Mouse (Mus musculus): ENCODE measurements around the gene Faim. TPM values are rescaled to one million over a fixed set of nuclear protein-coding genes. Genes with fewer than 3 reads are reported as not detected.

Gene Faim
- total and polyA plus RNA-seq, 3 experiments = 30.7 to 53.6 TPM; not detected in 1

DNA sequence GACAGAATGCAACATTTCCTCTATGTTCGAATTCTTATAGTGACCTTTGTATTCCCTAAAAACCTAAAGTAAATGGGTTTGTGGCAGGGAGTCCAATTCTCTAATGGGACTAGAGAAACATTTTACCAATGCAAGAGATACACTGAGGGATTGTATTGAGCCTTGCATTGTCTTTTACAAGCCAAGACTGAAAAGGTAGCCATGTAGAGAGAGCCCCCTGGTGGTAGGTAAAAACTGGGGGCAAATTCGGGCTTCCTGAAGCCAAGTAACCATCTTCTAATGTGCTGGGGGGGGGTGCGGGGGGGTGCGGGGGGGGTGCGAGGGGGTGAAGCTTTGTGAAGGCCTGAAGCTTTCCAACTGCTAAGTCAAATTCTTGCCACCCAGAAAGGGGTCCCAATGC lies 25.8 kb upstream of the Faim start:
- no peak overlapping the region for H3K9ac ChIP-seq (ENCODE audit: control insufficient read depth, low read depth, low read length, poor library complexity, severe bottlenecking)

DNA sequence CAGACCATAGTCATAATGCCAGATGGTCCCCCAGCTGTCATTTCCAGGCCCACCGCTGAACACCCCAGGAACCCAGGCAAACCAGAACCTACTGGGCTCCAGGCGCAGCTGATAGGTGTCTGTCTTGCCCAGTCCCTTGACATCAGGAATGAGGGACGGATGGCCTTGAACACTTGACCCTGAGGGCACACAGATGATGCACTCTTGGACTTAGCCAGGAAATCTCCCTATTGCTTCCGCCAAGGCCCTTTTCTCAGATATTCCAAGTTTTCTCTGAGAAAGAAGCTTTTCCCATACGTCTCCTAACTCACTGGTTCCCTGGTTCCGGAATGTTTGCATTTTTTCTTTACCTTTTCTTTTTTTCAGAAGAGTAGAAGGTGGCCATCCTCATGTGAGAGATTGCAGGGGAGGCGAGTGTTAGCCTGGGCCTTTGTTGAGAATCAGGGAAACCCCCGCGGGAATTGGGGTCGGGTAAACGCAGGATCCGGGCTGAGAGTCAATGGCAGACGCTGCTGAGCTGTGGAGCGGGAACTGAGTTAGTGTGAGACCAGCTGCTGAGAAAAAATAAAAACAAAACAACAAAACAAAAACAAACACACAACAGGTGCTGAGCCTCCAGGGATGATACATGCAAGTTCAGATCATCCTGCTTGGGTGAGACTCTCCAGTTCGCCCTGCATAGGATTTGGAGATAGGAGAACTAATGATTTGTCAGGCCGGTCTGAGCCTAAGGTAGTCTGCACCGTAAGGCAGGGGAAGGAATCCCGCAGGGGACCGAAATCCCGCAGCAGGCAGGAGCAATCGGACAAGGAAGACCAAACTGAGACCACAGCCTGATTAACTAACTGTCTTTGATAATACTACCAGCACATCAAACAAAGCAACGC lies 24.3 kb upstream of the Faim start:
- Histone ChIP-seq H3K4me3 (ENCODE audit: control insufficient read depth in 1 of 2, insufficient read depth in 1 of 2, low read depth in 2 of 2, low read length in 2 of 2) (no peak overlapping the region), H3K27ac (ENCODE audit: control insufficient read depth, low read depth, low read length) (no peak overlapping the region), H3K79me2 (ENCODE audit: control insufficient read depth, insufficient read depth, low read length, poor library complexity) (no peaks in the 10 kb centered on the region), H3K27me3 (ENCODE audit: control insufficient read depth in 1 of 2, insufficient read depth in 2 of 2, low read length in 2 of 2) (no peaks in the 10 kb centered on the region; a peak in 1 of 4 replicates), H3K9ac (ENCODE audit: control insufficient read depth, low read depth, low read length, poor library complexity, severe bottlenecking) (no peak overlapping the region), H3K36me3 (ENCODE audit: control insufficient read depth in 1 of 2, insufficient read depth in 2 of 2, low read length in 2 of 2) (no peaks in the 10 kb centered on the region), H3K9me3 (replicated peaks; ENCODE audit: insufficient read depth, low read length) (no peaks in the 10 kb centered on the region), H3K4me1 (ENCODE audit: control insufficient read depth in 1 of 2, insufficient read depth in 2 of 2, low read length in 2 of 2) (no peaks in the 10 kb centered on the region)
- DNase-seq (ENCODE audit: low read depth, low spot score) = no peak
- TF ChIP-seq MAX (IDR thresholded peaks at IDR 0.05; ENCODE audit: low read length) (no peak), POLR2AphosphoS2 (IDR thresholded peaks at IDR 0.05; ENCODE audit: low read length) (no peak), MXI1 (IDR thresholded peaks at IDR 0.05; ENCODE audit: low read depth, low read length) (no peak), ZMIZ1 (IDR thresholded peaks at IDR 0.05; ENCODE audit: low read depth, low read length) (no peak), JUND (IDR thresholded peaks at IDR 0.05; ENCODE audit: low read depth, low read length) (no peak), ZNF384 (IDR thresholded peaks at IDR 0.05; ENCODE audit: low read depth, low read length) (no peak), MAZ (IDR thresholded peaks at IDR 0.05; ENCODE audit: low read depth, low read length) (no peak), HCFC1 (IDR thresholded peaks at IDR 0.05; ENCODE audit: low read depth, low read length) (no peak), UBTF (IDR thresholded peaks at IDR 0.05; ENCODE audit: borderline replicate concordance, insufficient read depth, low read depth, low read length) (no peak), MYC (IDR thresholded peaks at IDR 0.05; ENCODE audit: low read depth, low read length) (no peak), E2F4 (IDR thresholded peaks at IDR 0.05; ENCODE audit: borderline replicate concordance, low read depth, low read length) (no peak), MEF2A (IDR thresholded peaks at IDR 0.05; ENCODE audit: extremely low read depth, insufficient replicate concordance, low read depth, low read length, poor library complexity, severe bottlenecking) (no peak)

More for the DNA sequence above, 25.8 kb upstream of the Faim start:
- H3K9me3 ChIP-seq (replicated peaks; ENCODE audit: insufficient read depth, low read length) = no peaks in the 10 kb centered on the region
- no peaks in the 10 kb centered on the region for H3K36me3 ChIP-seq (ENCODE audit: control insufficient read depth in 1 of 2, insufficient read depth in 2 of 2, low read length in 2 of 2)
- DNase-seq (ENCODE audit: low read depth, low spot score) = no peak
- H3K27me3 ChIP-seq (ENCODE audit: control insufficient read depth in 1 of 2, insufficient read depth in 2 of 2, low read length in 2 of 2) = no peaks in the 10 kb centered on the region; a peak in 1 of 4 replicates
- no peaks in the 10 kb centered on the region for H3K4me1 ChIP-seq (ENCODE audit: control insufficient read depth in 1 of 2, insufficient read depth in 2 of 2, low read length in 2 of 2)
- H3K79me2 ChIP-seq (ENCODE audit: control insufficient read depth, insufficient read depth, low read length, poor library complexity) = no peaks in the 10 kb centered on the region
- H3K4me3 ChIP-seq (ENCODE audit: control insufficient read depth in 1 of 2, insufficient read depth in 1 of 2, low read depth in 2 of 2, low read length in 2 of 2) = no peak overlapping the region
- H3K27ac ChIP-seq (ENCODE audit: control insufficient read depth, low read depth, low read length) = no peak overlapping the region
- TF ChIP-seq BHLHE40 (IDR thresholded peaks at IDR 0.05; ENCODE audit: borderline replicate concordance, low read depth, low read length) (no peak), RCOR1 (IDR thresholded peaks at IDR 0.05; ENCODE audit: low read depth, low read length) (no peak), CTCF (IDR thresholded peaks at IDR 0.05 in 2 of 3, conservative IDR thresholded peaks at IDR 0.05 in 1 of 3; ENCODE audit: control insufficient read depth in 1 of 3, insufficient read depth in 1 of 3, low read depth in 2 of 3, low read length in 3 of 3, poor library complexity in 1 of 3, severe bottlenecking in 1 of 3) (peak in 1 of 3 experiments; percentile 16; a peak in 2 of 6 replicates), TBP (IDR thresholded peaks at IDR 0.05; ENCODE audit: low read depth, low read length) (no peak)
